Mouse (Mus musculus): Measurements from ENCODE around the gene Capza2.

DNA sequence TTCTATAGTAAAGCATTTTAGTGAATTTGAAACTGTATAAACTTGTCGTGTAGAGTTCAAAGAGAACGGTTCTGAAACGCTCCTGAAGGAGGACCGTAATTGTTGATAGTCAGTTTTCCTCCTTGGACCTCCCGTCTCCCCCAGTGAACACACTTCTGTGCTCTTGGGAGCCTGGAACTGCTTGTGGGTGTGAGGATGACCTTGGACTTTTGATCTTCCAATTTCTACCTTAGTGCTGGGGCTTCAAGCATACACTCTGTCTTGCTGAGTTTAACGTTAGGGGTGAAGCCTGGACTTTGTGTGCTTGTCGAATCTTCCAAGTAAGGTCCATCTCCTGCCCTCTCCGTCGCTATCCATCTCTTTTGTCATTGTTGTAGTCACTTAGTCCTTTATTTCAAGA is 4.0 kb downstream of the Capza2 start:
- no peak for TF ChIP-seq CTCF (IDR thresholded peaks at IDR 0.05; ENCODE audit: extremely low read depth, insufficient read depth, insufficient read length, insufficient replicate concordance)
- no peak for TF ChIP-seq POLR2A (IDR thresholded peaks at IDR 0.05; ENCODE audit: low read depth, low read length)
